Mouse (Mus musculus) heart, embryonic 10.5 days (tissue): ENCODE measurements around the gene Cyp2d26. TPM values are rescaled to one million over a fixed set of nuclear protein-coding genes. Genes with fewer than 3 reads are reported as not detected.
"Not testable (repeated sequence)": the region's sequence is repeated elsewhere in the genome, so short reads cannot be mapped to it uniquely, and the experiment has no call there.

ENCODE experiments used
- DNase-seq: peaks from one replicate; pipeline ENCODE4 v3.0.0-alpha.2; 2017; ENCODE audit warnings: low spot score
- H3K27ac ChIP-seq: fragments of 300-500 bp; sonication (generic); 2 replicates; pipeline ENCODE4 v1.5.1; 2016; ENCODE audit warnings: mild to moderate bottlenecking
- H3K27me3 ChIP-seq: fragments of 300-500 bp; sonication (generic); 2 replicates; pipeline ENCODE4 v1.6.1; 2016; ENCODE audit warnings: mild to moderate bottlenecking; ENCODE audit not compliant: poor library complexity, insufficient read depth, severe bottlenecking
- H3K36me3 ChIP-seq: fragments of 300-500 bp; sonication (generic); 2 replicates; pipeline ENCODE4 v1.6.1; 2016; ENCODE audit warnings: mild to moderate bottlenecking, moderate library complexity
- H3K4me1 ChIP-seq: fragments of 300-500 bp; sonication (generic); 2 replicates; pipeline ENCODE4 v1.6.1; 2016; ENCODE audit warnings: mild to moderate bottlenecking
- H3K4me3 ChIP-seq: fragments of 300-500 bp; sonication (generic); 2 replicates; pipeline ENCODE4 v1.5.1; 2016; ENCODE audit warnings: mild to moderate bottlenecking, moderate library complexity
- H3K9me3 ChIP-seq: fragments of 300-500 bp; sonication (generic); 2 replicates; pipeline ENCODE4 v1.6.1; 2016; ENCODE audit warnings: mild to moderate bottlenecking, moderate library complexity
- WGBS: fragments of 180-500 bp; shearing (Covaris S2); methylation state at CpG from one replicate; pipeline ENCODE4 v1.1.7; 2016; 5-methylcytosine and 5-hydroxymethylcytosine counted together
- polyA plus RNA-seq: library from polyadenylated mRNA; unstranded; fragments of >200 nt; fragmentation: Nextera tagmentation; extraction: Ambion mirVana; gene quantifications from 2 replicates; pipeline ENCODE4 v1.2.1, GENCODE M21; 2016

The Cyp2d26 gene
- polyA plus RNA-seq, 1 experiment from 2014 or later = 0.08 TPM

DNA sequence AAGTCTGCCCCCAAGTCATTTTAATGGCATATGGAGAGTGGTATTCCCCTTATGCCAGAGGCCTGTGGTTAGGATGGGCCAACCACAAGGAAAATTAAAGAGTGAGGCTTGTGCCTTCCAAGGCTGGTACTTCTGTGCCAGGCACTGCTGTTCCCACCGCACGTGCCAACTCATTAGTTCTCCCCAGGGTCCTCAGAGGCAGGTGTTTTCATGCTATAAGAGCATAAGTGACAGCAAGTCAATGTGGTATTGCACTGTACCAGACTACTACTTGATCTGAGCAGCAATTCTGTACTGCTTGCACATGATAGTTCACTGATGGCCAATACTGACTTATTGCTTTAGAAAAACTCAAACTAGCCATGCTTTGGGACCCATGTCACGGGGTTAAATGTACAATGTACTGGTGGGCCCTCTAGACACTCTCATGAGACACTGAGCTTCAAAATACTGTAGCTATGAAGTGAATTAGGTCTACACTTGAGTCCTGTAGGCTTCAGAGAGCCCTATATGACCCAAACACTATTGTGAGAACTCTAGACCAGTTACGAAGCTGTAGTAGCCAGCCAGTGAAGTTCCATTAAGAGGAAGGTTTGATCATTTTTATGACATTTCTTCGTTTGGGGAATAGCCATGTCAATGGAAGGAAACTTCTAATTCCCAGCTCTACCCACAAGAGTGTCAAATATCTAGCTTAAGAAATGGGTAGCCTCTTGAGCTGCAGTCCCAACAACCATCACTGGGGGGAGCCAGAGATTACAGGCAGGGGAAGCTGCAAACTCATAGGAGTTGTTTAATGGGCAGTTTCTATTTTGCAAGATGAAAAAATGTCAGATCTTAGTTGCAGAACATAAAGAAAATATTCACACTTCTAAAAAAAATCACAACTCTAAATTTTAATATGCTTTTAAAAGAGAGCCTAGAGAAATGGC is 10.9 kb upstream of the Cyp2d26 start:
- Histone ChIP-seq H3K27me3 (no peaks in the 10 kb centered on the region), H3K9me3 (no peaks in the 10 kb centered on the region), H3K27ac (no peak overlapping the region), H3K4me3 (no peak overlapping the region), H3K4me1 (peaks cover 5% of the 10 kb centered on the region; the same call in 1 of the 2 replicates), H3K36me3 (peaks cover 5% of the 10 kb centered on the region)
- WGBS = 72% methylated on average over 5 of the region's 5 CpGs
- peak; percentile 73 for DNase-seq

DNA sequence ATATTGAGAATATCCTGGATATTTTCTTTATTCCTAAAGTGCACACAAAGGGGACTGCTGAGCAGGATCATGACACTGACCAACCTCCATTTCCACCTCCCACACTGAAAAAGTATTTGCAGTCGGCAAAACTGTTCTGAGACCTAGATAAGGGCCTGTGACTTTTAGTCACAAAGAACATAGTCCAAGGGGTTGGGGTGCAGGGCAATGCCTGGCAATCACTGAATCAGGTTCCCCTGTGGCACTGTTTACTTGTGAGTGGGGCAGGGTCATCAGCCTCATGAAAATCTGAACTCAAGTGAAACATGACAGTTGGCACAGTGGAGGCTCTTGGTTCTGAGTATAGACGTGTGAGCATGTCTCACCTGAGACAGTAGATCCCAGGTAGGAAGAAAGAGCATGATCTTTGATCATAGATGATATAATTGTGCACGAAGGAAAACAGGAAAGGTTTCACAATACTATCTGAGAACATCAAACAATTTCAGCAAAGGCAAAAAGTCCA is 1.9 kb upstream of the Cyp2d26 start:
- no peaks in the 10 kb centered on the region for H3K9me3 ChIP-seq
- no peak overlapping the region for H3K4me3 ChIP-seq
- no peaks in the 10 kb centered on the region for H3K36me3 ChIP-seq
- 63% methylated on average over 3 of the region's 3 CpGs for WGBS
- no peak for DNase-seq
- H3K27ac ChIP-seq = no peak overlapping the region
- no peaks in the 10 kb centered on the region for H3K27me3 ChIP-seq
- no peaks in the 10 kb centered on the region for H3K4me1 ChIP-seq

DNA sequence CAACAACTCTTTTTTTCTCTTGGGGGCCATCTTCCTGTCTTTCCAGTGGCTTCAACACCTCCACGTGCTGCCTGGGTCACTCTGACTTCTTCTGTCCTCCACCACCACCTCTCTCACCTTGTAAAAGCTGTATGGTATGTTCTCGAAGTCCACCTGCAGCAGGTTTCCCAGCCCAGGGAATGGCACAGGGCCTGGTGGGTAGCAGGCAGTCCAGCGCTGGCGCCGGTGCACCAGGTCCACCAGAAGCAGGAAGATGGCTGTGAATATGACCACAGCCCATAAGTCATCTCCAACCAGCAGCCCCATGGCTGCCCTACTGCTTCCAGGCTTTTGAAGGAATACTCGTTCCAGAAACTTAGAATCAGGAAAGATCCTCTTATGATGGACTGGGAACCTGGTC is 226 bp downstream of the Cyp2d26 start:
- no peaks in the 10 kb centered on the region for H3K9me3 ChIP-seq
- no peak overlapping the region for H3K27ac ChIP-seq
- 89% methylated on average over 6 of the region's 6 CpGs for WGBS
- no peaks in the 10 kb centered on the region for H3K36me3 ChIP-seq
- H3K27me3 ChIP-seq = no peaks in the 10 kb centered on the region
- no peak overlapping the region for H3K4me3 ChIP-seq
- no peak for DNase-seq
- no peaks in the 10 kb centered on the region for H3K4me1 ChIP-seq

DNA sequence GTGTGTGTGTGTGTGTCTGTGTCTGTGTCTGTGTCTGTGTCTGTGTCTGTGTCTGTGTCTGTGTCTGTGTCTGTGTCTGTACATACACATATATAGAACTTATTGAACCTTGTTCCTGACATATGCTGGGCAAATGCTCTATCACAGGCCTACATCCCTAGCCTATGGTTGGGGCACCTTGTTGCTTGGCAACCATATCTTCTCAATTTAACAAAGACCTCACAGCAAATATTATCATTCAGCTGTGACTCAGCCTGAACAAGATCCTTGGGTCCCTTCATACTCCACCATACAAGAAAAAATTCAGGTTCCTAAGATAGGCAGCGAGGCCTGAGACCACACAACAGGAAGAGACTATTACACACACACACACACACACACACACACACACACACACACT is 640 bp downstream of the Cyp2d26 start:
- no peaks in the 10 kb centered on the region for H3K9me3 ChIP-seq
- no peaks in the 10 kb centered on the region for H3K4me1 ChIP-seq
- peak; percentile 39 for DNase-seq
- no peaks in the 10 kb centered on the region for H3K27me3 ChIP-seq
- H3K4me3 ChIP-seq = no peak overlapping the region
- no peak overlapping the region for H3K27ac ChIP-seq
- no peaks in the 10 kb centered on the region for H3K36me3 ChIP-seq
- WGBS = 94% methylated on average over 1 of the region's 1 CpGs

DNA sequence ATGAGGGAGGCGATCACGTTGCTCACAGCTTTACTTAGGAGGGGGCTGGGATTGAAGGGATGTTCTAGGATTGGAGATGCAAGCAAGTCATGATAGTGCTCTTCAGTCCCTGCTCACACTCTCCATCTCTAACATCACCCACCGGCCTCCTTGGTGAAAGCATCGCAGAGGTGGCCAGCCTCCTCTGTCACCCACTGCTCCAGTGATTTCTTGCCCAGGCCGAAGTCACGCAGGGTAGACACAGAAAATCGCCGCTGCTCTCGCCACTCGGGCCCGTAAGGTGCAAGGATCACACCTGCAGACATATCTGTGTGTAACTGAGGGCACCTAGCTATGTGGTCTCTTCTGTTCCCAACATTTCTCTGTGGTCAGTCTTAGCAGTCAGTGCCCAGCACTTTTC is 1.5 kb downstream of the Cyp2d26 start:
- no peaks in the 10 kb centered on the region for H3K9me3 ChIP-seq
- peak; percentile 73 for DNase-seq
- H3K4me3 ChIP-seq = no peak overlapping the region
- H3K4me1 ChIP-seq = no peaks in the 10 kb centered on the region
- H3K27ac ChIP-seq = no peak overlapping the region
- H3K36me3 ChIP-seq = no peaks in the 10 kb centered on the region
- WGBS = 89% methylated on average over 11 of the region's 11 CpGs
- no peaks in the 10 kb centered on the region for H3K27me3 ChIP-seq

DNA sequence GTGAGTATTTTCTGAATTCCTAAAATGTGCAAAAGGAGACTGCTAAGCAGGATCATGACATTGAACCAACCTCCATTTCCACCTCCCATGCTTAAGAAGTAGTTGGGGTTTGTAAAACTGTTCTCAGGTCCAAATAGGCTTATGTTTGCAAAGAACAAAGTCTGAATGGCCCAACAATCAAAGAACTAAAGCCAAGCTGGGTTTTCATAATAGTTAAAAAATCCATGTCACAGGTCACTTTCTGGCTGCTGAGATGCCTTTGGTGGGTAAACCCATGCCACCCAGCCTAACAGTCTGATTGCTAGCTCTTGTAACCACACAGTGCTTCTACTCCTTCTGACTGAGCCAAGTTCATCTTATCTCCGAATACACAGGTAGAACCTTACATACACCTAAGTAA is 9.5 kb downstream of the Cyp2d26 start:
- 64% methylated on average over 1 of the region's 1 CpGs for WGBS
- H3K9me3 ChIP-seq = no peaks in the 10 kb centered on the region

DNA sequence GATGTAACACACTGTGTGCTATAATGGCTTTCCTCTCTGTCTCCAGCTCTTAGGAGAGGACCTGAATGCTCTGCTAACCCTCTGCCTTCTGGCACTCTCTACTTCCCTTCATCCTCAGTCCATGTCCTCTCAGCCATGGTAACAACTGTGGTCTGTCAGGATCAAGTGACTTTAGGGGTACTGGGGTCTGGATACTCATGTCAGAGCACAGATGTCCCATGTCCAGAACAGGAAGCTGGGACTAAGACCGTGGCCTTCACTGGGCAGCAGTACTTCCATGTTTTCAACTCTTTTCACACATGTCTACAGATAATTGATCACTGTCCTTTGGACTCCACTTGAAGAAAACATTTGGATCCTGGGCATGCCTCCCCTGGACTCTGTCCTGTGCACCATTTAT is 10.3 kb downstream of the Cyp2d26 start:
- no peak overlapping the region for H3K27ac ChIP-seq
- no peaks in the 10 kb centered on the region for H3K9me3 ChIP-seq
- DNase-seq = no peak
- H3K36me3 ChIP-seq = no peaks in the 10 kb centered on the region
- no peaks in the 10 kb centered on the region for H3K27me3 ChIP-seq
- no peak overlapping the region for H3K4me3 ChIP-seq
- no peaks in the 10 kb centered on the region for H3K4me1 ChIP-seq
- 77% methylated on average over 1 of the region's 1 CpGs for WGBS

More for the DNA sequence above, 9.5 kb downstream of the Cyp2d26 start:
- Histone ChIP-seq H3K4me1 (no peaks in the 10 kb centered on the region), H3K27ac (no peak overlapping the region), H3K27me3 (no peaks in the 10 kb centered on the region), H3K4me3 (no peak overlapping the region), H3K36me3 (no peaks in the 10 kb centered on the region)
- DNase-seq = no peak

DNA sequence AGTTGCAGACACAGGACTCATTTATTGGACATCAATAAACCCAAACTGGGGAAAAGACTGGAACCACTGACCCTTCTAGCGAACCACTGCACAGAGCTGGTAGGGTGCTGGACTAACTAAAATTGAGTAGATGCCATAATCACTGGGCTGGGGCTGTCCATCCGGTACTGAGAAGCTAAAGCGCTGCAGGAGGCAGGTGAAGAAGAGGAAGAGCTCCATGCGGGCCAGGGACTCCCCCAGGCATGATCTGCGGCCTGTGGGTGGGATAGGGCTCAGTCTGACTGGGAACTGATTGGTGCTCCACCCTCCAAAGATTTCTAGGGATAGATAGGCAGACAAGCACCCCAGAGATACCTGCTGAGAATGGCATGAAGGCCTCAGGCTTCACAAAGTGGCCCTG is 16.2 kb downstream of the Cyp2d26 start:
- H3K27ac ChIP-seq, H3K27me3 ChIP-seq, H3K4me1 ChIP-seq, H3K9me3 ChIP-seq, H3K4me3 ChIP-seq, H3K36me3 ChIP-seq: not testable (repeated sequence)
- WGBS = 80% methylated on average over 5 of the region's 5 CpGs
- DNase-seq = peak; percentile 55

DNA sequence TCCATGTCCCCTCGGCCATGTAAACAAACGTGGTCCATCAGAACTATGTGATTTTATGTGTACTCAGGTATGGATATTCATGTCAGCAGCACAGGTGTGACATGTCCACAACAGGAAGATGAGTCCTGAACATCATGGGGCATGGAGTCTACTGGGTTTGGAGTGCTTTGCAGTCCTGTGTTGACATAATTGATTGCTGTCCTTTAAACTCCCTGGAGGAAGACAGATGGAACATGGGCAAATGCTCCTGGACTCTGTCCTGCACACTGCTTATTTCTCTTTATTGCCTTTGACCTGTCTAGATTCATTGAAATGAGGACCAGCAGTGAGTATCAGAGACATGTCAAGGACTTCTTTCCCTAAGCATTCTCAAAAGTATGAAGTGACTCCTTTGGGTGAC is 28.2 kb downstream of the Cyp2d26 start:
- 90% methylated on average over 2 of the region's 2 CpGs for WGBS

DNA sequence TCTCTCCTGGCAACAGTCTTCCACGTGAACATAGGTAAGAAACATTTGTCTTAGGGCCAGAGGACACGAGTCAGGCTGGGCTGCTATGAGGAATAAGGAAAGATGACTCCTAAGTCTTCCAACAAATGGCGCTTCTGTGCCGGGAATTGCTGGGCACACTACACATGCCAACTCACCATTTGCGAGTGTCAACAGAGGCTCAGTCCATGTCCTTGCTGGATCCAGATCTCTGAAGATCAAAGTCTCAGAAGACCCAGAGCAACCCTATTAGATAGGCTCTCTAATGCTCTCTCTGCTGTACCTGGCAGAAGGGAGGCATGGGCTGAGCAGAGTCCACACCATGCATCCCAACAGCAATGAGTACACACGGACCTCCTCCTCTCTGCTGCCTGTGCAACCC is 29.2 kb downstream of the Cyp2d26 start:
- Histone ChIP-seq H3K27ac (no peak overlapping the region), H3K9me3 (no peaks in the 10 kb centered on the region), H3K27me3 (no peaks in the 10 kb centered on the region), H3K4me3 (no peak overlapping the region), H3K36me3 (no peaks in the 10 kb centered on the region), H3K4me1 (no peaks in the 10 kb centered on the region)
- 71% methylated on average over 6 of the region's 6 CpGs for WGBS
- DNase-seq = no peak

More for the DNA sequence above, 28.2 kb downstream of the Cyp2d26 start:
- Histone ChIP-seq H3K36me3 (no peaks in the 10 kb centered on the region), H3K4me1 (no peaks in the 10 kb centered on the region), H3K4me3 (no peak overlapping the region), H3K27ac (no peak overlapping the region), H3K9me3 (no peaks in the 10 kb centered on the region), H3K27me3 (no peaks in the 10 kb centered on the region)
- no peak for DNase-seq

DNA sequence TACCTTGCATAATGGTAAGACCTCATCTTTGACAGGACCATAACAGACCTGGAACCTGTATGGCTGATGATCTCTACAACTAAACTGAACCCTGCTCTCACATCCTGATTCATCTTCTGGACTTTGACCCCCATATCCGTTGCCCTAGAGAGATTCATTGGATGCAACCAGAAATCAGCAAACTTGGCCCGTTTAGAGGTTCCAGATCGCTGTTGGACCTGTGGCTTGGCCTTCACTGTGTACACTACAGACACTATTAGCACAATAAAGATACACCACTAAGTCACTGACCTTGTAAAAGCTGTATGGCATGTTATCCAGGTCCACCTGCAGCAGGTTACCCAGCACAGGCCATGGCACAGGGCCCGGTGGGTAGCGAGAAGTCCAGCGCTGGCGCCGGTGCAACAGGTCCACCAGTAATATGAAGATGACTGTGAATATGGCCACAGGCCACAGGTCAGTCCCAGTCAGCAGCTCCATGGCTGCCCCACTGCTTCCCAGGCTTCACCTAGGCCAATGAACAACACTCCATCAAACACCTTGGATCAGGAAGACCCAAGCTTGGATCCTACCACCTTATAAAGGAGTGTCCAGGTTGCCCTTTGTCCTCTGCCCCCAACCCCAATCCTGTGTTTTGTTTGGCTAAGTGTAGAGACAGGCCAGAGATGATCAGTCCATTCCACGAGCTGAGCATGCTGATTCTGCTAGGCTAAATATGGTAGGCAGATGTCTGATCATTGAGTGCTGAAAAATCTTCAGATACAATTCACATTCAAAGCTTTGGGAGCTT is 30.3 kb downstream of the Cyp2d26 start, which contains the start of gene Cyp2d40:
Cyp2d40 (minus strand) TSS at position 553 of the 790 bp plus-strand sequence.
- H3K27ac ChIP-seq = no peak within 1 kb of the TSS
- no peaks in the 10 kb centered on the region for H3K36me3 ChIP-seq
- H3K4me1 ChIP-seq = no peaks in the 10 kb centered on the region
- DNase-seq = no peak
- no peak within 1 kb of the TSS for H3K4me3 ChIP-seq
- no peaks in the 10 kb centered on the region for H3K9me3 ChIP-seq
- no peaks in the 10 kb centered on the region for H3K27me3 ChIP-seq
- WGBS = 89% methylated on average over 9 of the region's 9 CpGs

DNA sequence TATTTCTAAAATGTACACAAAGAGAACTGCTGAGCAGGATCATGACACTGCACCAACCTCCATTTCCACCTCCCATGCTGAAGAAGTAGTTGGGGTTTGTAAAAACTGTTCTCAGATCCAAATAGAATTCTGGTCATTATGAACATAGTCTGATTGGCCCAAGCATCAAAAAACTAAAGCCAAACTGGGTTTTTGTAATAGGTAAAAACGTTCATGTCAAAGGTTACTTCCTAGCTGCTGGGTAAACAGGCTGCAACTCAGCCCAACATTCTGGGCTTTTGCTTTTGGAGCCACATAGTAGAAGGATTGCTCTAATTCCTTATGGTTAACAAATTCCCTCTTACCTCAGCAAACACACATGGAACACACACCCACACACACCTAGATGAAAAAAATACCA is 46.0 kb downstream of the Cyp2d26 start:
- Histone ChIP-seq H3K9me3 (no peaks in the 10 kb centered on the region), H3K36me3 (no peaks in the 10 kb centered on the region), H3K4me1 (no peaks in the 10 kb centered on the region), H3K27me3 (no peaks in the 10 kb centered on the region), H3K27ac (no peak overlapping the region), H3K4me3 (no peak overlapping the region)
- WGBS = 55% methylated on average over 1 of the region's 1 CpGs
- DNase-seq = no peak

DNA sequence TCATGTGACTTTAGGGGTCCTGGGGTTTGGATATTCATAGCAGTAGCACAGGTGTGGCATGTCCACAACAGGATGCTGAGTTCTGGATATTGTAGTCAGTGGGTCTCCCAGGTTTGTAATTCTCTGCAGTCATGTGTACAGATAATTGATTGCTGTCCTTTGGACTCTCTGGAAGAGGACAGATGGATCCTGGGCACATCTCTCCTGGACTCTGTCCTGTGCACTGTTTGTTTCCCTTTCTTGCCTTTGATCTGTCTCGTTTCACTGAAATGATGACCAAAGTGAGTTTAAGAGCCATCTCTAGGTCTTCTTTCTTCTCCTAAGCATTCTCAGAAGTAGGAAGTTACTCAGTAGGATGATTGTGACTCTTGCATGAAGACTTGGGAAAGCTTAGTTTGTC is 46.6 kb downstream of the Cyp2d26 start:
- Histone ChIP-seq H3K4me1 (no peaks in the 10 kb centered on the region), H3K36me3 (no peaks in the 10 kb centered on the region), H3K27ac (no peak overlapping the region), H3K27me3 (no peaks in the 10 kb centered on the region), H3K9me3 (no peaks in the 10 kb centered on the region), H3K4me3 (no peak overlapping the region)
- no peak for DNase-seq
- WGBS = 46% methylated on average over 1 of the region's 1 CpGs
